Mouse (Mus musculus) liver, adult 2 months (tissue): ENCODE measurements around the gene Sohlh2. TPM values are rescaled to one million over a fixed set of nuclear protein-coding genes. Genes with fewer than 3 reads are reported as not detected.

Source experiments
- DNase-seq: peaks from one replicate; pipeline ENCODE4 v3.0.0-alpha.2; 2011; ENCODE audit warnings: low read depth, low spot score; ENCODE audit errors: extremely low read depth
- H3K27ac ChIP-seq: fragments of 200-500 bp; replicated peaks from 2 replicates; pipeline ENCODE4 v1.5.1; 2012; ENCODE audit warnings: low read depth, mild to moderate bottlenecking, control low read depth, inconsistent platforms, low read length; ENCODE audit not compliant: insufficient read depth
- H3K27me3 ChIP-seq: fragments of 200-500 bp; 2 replicates; pipeline ENCODE4 v1.6.1; 2012; ENCODE audit warnings: mild to moderate bottlenecking, moderate library complexity, low read length, inconsistent platforms; ENCODE audit not compliant: control insufficient read depth, insufficient read depth
- H3K36me3 ChIP-seq: fragments of 200-500 bp; 2 replicates; pipeline ENCODE4 v1.6.1; 2012; ENCODE audit warnings: low read length, inconsistent platforms; ENCODE audit not compliant: control insufficient read depth, insufficient read depth
- H3K4me1 ChIP-seq: fragments of 200-500 bp; 2 replicates; pipeline ENCODE4 v1.6.1; 2011; ENCODE audit warnings: low read length; ENCODE audit not compliant: control insufficient read depth, insufficient read depth
- H3K4me3 ChIP-seq: fragments of 200-500 bp; 2 replicates; pipeline ENCODE4 v1.5.1; 2011; ENCODE audit warnings: low read depth, mild to moderate bottlenecking, control low read depth, low read length, moderate library complexity; ENCODE audit not compliant: insufficient read depth
- H3K79me2 ChIP-seq: fragments of 200-500 bp; 2 replicates; pipeline ENCODE4 v1.6.1; 2012; ENCODE audit warnings: inconsistent platforms, mild to moderate bottlenecking, low read length, moderate library complexity; ENCODE audit not compliant: control insufficient read depth, insufficient read depth
- H3K9ac ChIP-seq: fragments of 200-500 bp; 2 replicates; pipeline ENCODE4 v1.6.1; 2012; ENCODE audit warnings: low read depth, mild to moderate bottlenecking, control low read depth, inconsistent platforms, low read length
- CTCF ChIP-seq: fragments of 200-500 bp; IDR thresholded peaks from 2 replicates; pipeline ENCODE4 v1.5.1; 2011; ENCODE audit warnings: low read depth, low read length, control low read depth
- POLR2A ChIP-seq: fragments of 200-500 bp; IDR thresholded peaks from 2 replicates; pipeline ENCODE4 v1.6.1; 2011; ENCODE audit warnings: low read length, control low read depth; ENCODE audit not compliant: insufficient read depth; ENCODE audit errors: extremely low read depth
- WGBS: fragments of 180-500 bp; shearing (Covaris S2); methylation state at CpG from one replicate; pipeline ENCODE4 v1.1.7; 2018; 5-methylcytosine and 5-hydroxymethylcytosine counted together
- polyA plus RNA-seq: library from polyadenylated mRNA; depleted of rRNA; stranded (reverse); fragments of >200 nt; gene quantifications from 2 replicates; pipeline ENCODE4 v1.2.3, GENCODE M21; 2012
- total RNA-seq: library from RNA; depleted of rRNA; stranded (reverse); fragments of >200 nt; gene quantifications from 2 replicates; pipeline ENCODE4 v1.2.3, GENCODE M21; 2014

Gene Sohlh2
- total and polyA plus RNA-seq, 2 experiments, result not detected

DNA sequence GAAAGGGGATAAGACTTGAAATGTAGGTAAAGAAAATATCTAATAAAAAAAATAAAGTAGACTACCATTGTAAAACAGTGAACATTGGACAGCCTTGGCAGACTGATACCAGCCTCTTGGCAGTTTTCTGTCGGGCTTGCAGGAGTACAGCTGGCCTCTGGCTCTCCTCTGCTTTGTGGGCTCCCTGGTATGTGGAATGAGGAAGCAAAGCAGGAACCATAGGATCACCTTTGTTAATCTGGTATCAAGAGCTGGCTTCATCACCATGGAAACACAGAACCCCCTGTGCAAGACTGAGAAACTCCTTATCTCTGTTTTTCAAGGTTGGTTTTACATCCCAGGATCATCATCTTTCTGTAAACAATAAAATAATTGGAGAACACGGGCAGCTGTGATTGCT is 30.4 kb downstream of the Sohlh2 start:
- H3K27me3 ChIP-seq, result no peaks in the 10 kb centered on the region
- H3K9ac ChIP-seq, result no peak overlapping the region
- no peaks in the 10 kb centered on the region for H3K4me1 ChIP-seq
- no peak overlapping the region for H3K27ac ChIP-seq
- no peak overlapping the region for H3K4me3 ChIP-seq
- no peaks in the 10 kb centered on the region for H3K79me2 ChIP-seq
- 18% methylated on average over 2 of the region's 2 CpGs for WGBS
- no peaks in the 10 kb centered on the region for H3K36me3 ChIP-seq
- TF ChIP-seq POLR2A (no peak), CTCF (no peak)
- no peak for DNase-seq

DNA sequence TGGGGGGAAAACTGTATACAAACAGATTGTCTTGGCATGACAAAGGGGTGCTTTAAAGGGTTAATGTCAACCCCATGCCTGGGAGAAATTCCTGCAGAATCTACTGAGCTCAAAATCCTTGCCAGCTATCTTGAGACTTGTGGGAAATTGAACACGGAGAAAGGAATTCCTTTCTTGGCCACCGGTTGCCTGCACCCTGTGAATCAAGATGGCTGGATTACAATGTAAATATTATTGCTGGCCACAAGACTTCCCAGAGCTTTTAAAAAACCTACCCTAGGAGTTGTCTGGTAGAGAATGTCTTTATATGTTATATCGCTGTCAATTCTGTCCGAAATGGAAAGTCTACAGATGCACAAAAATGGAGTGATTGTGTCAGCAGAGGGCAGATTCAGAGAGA is 32.0 kb downstream of the Sohlh2 start:
- H3K36me3 ChIP-seq, result no peaks in the 10 kb centered on the region
- WGBS, result 50% methylated on average over 4 of the region's 4 CpGs
- H3K9ac ChIP-seq, result no peak overlapping the region
- no peaks in the 10 kb centered on the region for H3K4me1 ChIP-seq
- DNase-seq, result no peak
- no peak overlapping the region for H3K27ac ChIP-seq
- no peak overlapping the region for H3K4me3 ChIP-seq
- H3K27me3 ChIP-seq, result no peaks in the 10 kb centered on the region
- no peak for TF ChIP-seq CTCF
- no peak for TF ChIP-seq POLR2A
- H3K79me2 ChIP-seq, result no peaks in the 10 kb centered on the region

DNA sequence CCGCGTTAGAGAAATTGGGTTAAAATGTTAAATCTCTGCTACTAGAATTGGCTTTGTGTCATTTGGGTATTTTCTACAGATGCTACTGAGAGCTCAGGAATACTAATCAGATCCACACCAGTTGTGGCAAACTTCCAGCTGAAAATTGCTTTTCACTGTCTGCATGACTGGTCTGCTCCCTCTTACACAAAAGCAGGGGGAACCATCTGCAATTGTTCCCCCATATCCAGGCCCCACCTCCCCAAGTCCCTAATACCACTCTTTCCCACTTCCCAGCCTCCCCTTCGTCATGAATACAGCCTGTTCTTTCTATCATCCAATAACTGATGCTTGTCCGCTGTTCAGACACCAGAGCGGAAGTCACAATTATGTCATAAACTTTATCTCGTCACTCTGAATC is 32.6 kb downstream of the Sohlh2 start:
- H3K27me3 ChIP-seq, result no peaks in the 10 kb centered on the region
- no peak overlapping the region for H3K4me3 ChIP-seq
- no peak overlapping the region for H3K9ac ChIP-seq
- no peak for DNase-seq
- no peaks in the 10 kb centered on the region for H3K4me1 ChIP-seq
- no peaks in the 10 kb centered on the region for H3K79me2 ChIP-seq
- TF ChIP-seq CTCF, result no peak
- no peaks in the 10 kb centered on the region for H3K36me3 ChIP-seq
- H3K27ac ChIP-seq, result no peak overlapping the region
- 84% methylated on average over 6 of the region's 6 CpGs for WGBS

DNA sequence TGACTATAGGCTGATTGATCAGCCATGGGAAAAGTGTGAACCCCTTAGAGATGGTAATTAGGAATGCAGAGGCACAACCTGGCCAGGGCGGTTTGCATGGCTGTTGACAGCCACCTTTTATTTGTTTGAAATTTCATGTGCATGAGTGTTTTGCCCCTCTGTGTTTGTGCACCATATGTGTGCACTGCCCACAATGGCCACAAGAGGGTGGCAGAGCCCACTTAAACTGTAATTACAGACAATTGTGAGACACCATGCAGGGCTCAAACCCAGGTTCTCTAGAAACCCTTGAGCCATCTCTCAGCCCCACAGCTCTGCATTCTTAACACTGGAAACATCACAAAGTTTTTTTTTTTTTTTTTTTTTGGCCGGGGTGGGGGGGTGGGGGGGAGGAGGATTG is 40.7 kb downstream of the Sohlh2 start:
- no peak for TF ChIP-seq POLR2A
- peak; percentile 32; the same call in 1 of the 2 replicates for TF ChIP-seq CTCF
- WGBS, result 90% methylated on average over 2 of the region's 2 CpGs

DNA sequence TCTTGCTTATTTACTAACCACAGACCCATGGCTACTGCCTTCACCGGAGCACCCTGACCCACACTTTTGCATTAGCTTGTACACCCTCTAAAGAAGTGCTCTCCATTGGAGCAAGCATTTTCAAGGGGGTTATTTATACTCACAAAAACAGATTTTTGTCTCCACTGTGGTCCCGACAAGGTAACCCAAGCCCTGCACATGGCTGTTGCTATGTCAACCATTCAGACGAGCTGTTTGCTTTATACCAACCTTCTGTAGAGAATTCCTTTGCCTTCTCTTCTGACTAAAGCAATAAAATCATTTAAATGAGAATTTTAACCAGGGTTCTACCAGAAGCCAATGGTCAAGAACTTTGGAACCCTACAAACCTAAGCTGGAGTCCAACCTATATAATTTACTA is 42.0 kb downstream of the Sohlh2 start:
- no peak for DNase-seq
- no peak overlapping the region for H3K4me3 ChIP-seq
- WGBS, result 86% methylated on average over 3 of the region's 3 CpGs
- H3K36me3 ChIP-seq, result no peaks in the 10 kb centered on the region
- TF ChIP-seq POLR2A (no peak), CTCF (no peak)
- no peaks in the 10 kb centered on the region for H3K4me1 ChIP-seq
- no peaks in the 10 kb centered on the region for H3K27me3 ChIP-seq
- H3K9ac ChIP-seq, result no peak overlapping the region
- H3K27ac ChIP-seq, result no peak overlapping the region
- no peaks in the 10 kb centered on the region for H3K79me2 ChIP-seq

More for the DNA sequence above, 40.7 kb downstream of the Sohlh2 start:
- Histone ChIP-seq H3K27ac (no peak overlapping the region), H3K79me2 (no peaks in the 10 kb centered on the region), H3K4me3 (no peak overlapping the region), H3K9ac (no peak overlapping the region), H3K27me3 (no peaks in the 10 kb centered on the region), H3K4me1 (no peaks in the 10 kb centered on the region), H3K36me3 (no peaks in the 10 kb centered on the region)
- DNase-seq, result no peak

DNA sequence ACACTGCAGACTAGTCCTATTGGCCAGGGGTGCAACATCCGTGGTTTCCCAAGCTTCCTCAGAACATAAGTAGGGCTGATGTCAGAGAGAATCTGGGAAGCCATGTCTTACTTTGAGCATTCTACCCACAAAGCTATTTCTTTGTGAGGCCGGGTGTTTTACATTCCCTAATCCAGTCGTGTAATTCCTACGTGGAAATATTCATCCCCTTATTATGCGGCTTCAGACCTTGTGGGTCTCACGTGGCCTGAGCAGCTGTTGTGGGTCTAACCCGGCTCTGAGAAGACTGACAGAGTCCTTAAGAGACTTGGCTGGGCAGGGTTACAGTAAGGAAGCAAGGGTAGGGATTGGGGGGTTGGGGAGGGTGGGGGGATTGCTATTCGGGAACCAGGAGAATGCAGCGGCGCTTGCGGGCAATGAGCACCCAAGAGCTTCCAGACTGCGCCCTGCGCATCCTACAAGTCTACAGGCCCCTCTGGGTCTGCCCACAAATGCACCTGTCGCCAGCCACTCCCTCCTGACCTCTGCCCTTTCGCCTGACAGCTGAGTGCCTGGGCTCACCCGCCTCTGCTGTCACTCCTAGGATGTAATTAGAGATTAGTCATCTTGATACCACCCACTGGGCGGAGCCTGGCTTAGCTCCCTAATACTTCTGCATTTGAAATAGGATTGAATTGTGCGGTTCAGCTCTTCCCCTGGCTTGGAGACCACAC is 44.8 kb downstream of the Sohlh2 start:
- no peak overlapping the region for H3K4me3 ChIP-seq
- H3K79me2 ChIP-seq, result no peaks in the 10 kb centered on the region
- WGBS, result 42% methylated on average over 18 of the region's 18 CpGs
- no peak overlapping the region for H3K9ac ChIP-seq
- no peaks in the 10 kb centered on the region for H3K36me3 ChIP-seq
- peak; percentile 7 for DNase-seq
- H3K27ac ChIP-seq, result no peak overlapping the region
- H3K4me1 ChIP-seq, result no peaks in the 10 kb centered on the region
- TF ChIP-seq CTCF, result no peak
- TF ChIP-seq POLR2A, result no peak
- no peaks in the 10 kb centered on the region for H3K27me3 ChIP-seq
